Mouse (Mus musculus) ovary, postnatal 14 days (tissue): Measurements from ENCODE around the gene Mapkapk2.

Experiments used
- DNase-seq: peaks from one replicate; pipeline ENCODE4 v3.0.0; 2022; ENCODE audit warnings: low spot score

The Mapkapk2 gene

GRCm38 (mm10) chr1:131110525-131111106, 13.0 kb upstream of the Mapkapk2 start:
- DNase-seq: no peak

GRCm38 (mm10) chr1:131107575-131108308, 10.1 kb upstream of the Mapkapk2 start:
- no peak for DNase-seq

- DNase-seq: no peak
These were observed 6.3 kb upstream of the Mapkapk2 start for GRCm38 (mm10) chr1:131103776-131104424.

DNA sequence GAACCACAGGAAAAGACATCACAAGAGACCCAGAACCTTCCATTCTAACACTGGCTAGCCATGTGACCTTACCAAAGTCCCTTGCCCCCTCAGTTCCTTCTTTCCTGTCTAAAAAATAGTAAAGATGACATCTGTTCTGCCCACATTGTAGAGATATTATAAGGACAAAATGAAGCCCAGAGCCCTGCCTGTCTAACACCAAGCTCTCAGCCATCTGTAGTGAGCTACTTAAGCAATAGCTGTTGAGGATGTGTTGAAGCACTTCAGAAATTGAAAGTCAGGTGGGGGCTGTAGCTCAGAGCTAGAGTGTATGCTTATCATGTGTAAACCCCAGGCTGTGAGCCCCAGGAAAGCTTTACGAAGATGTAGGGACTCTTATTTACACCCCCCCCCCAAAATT, 3.2 kb upstream of the Mapkapk2 start:
- no peak for DNase-seq

DNA sequence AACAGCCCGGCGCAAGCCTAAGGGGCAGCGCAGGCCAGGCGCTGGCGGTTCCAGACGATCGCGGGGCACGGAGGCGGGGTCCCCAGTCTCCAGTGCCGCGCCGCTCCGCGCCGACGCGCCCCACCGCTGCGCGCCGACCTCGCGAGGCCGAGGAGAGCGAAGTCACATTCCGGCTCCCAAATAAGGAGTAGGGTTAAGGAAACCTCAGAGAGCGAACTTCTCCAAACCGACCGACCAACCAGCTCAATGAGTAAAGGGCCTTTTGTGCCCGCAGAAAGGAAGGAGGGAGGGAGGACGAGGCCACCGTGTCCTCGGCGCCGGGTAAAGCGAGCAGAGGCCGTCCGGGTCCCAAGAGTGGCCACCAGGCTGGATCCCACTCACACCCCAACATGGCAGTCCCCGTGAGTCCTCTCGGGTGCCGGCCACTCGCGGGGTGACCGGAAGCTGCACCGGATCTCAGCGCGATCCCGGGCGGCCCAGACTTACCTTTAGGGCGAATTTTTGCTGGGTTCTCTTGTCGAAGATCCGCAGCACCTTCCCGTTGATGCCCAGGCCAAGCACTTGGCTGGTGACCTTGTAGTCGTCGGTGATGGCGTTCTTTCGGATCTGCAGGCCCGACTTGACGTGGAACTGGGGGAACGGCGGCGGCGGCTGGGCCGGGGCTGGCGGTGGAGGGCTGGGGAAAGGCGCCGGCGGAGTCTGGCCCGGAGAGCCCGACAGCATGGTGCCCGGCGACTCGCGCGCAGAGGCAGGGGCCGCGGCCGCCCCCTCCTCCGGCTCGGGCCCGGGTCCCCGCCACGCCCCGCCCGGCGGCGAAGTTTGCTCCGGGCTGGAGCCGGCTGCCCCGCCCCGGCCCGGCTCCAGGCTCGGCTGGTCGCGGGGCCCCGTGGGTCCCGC, 575 bp downstream of the Mapkapk2 start:
- DNase-seq: peak; percentile 50

- no peak for DNase-seq
These were observed 1.4 kb downstream of the Mapkapk2 start for GRCm38 (mm10) chr1:131096132-131096695.

- no peak for DNase-seq
These were observed 2.1 kb downstream of the Mapkapk2 start for GRCm38 (mm10) chr1:131095574-131095973.

DNA sequence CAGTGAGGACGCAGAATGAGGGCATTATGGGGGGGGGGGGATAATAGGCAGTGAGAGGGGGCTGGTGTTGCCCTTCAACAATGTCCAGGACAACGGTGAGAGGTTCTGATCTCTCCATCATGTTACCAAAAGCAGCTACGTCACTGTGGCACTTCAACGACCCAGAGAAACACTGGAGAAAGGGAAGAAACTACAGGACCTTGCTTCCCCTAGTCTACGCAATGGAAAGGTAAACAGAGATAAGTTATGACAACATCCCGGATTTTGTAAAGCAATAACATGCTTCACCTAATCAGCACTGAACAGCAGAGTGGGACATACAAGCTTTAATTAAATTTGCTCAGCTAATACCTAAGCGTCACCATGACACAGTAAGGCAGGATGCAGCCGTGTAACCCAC, 3.7 kb downstream of the Mapkapk2 start:
- DNase-seq: no peak

- no peak for DNase-seq
These were observed 4.8 kb downstream of the Mapkapk2 start for GRCm38 (mm10) chr1:131092846-131093245.

GRCm38 (mm10) chr1:131092173-131092572, 5.5 kb downstream of the Mapkapk2 start:
- no peak for DNase-seq

DNA sequence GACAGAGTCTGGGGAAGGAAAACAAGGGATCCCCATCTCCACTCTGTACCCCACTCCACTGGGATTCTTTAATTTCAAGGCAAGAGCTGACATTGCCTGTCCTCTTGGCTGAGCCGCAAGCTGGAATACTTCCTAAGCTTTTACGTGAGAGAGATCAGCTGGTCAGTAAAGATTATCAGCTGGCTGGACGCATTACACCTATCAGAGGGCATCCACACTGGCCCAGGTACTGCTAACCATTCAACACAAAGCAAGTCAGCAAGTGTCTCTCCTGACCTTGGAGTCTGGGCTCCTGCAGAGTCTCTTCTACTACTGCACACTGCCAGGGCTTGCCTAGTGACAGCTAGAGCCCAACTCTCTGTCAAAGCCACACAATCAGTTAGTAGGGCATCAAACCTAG, 6.1 kb downstream of the Mapkapk2 start:
- DNase-seq: no peak

DNA sequence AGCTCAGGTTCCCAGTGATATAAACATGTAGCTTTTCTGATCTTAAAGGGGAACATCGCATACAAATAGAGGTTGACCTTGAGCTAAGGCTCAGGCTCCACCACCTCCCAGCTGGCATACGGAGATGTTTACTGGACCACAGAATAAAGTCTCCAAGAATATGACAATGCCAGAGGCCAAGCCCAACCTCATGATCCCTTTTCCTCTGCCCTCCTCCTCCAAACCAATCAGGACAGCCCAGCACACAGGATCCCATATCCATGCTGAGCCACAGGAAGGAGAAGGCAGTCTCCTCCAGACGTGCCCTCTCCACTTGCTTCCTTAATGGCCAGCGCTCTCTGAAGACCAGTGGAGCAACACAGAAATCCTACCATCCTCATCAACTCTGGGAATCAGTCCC, 6.7 kb downstream of the Mapkapk2 start:
- DNase-seq: no peak

- no peak for DNase-seq
These were observed 7.4 kb downstream of the Mapkapk2 start for GRCm38 (mm10) chr1:131090261-131090660.

GRCm38 (mm10) chr1:131089525-131090127, 8.0 kb downstream of the Mapkapk2 start:
- no peak for DNase-seq

- DNase-seq: no peak
These were observed 9.1 kb downstream of the Mapkapk2 start for GRCm38 (mm10) chr1:131088547-131088946.

GRCm38 (mm10) chr1:131086907-131087306, 10.7 kb downstream of the Mapkapk2 start:
- DNase-seq: no peak

DNA sequence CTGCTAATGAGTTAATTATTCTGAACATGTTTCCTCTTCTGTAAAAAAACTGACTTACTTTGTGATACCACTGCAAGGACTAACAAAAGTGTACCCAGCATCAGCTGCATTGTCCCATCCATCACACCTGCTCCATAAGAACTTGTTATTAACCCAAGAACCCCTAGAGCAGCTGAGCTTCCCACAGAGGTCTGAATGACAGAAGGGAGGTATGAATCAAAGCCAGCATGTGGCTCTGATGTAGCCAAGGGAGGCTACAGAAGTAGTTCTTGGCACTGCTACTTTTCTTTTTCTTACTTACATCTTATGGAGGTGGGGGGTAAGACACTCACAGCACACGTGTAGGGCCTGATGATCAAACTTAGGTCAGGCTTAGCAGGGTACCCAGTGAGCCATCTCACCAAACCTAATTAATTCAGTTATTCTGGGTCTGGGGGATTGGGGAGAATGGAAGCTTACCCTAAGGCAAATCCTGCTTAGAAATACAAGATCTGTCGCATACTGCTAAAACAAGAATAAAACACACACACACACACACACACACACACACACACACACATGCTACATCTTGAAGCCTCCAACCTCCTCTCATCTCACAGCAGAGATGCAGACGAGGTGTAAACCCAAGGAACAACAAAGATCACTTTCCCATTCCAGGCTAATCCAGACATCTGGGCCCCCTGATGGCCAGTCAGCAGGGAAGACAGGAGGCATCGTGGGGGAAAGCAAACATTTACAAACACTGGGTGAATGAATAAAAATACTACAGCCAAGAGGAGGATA, 11.5 kb downstream of the Mapkapk2 start:
- no peak for DNase-seq

- no peak for DNase-seq
These were observed 12.4 kb downstream of the Mapkapk2 start for GRCm38 (mm10) chr1:131085272-131085671.

- DNase-seq: no peak
These were observed 13.3 kb downstream of the Mapkapk2 start for GRCm38 (mm10) chr1:131084289-131084688.

- DNase-seq: no peak
These were observed 14.0 kb downstream of the Mapkapk2 start for GRCm38 (mm10) chr1:131083609-131084008.

- DNase-seq: no peak
These were observed 14.5 kb downstream of the Mapkapk2 start for GRCm38 (mm10) chr1:131083122-131083521.
